Mouse (Mus musculus): ENCODE data around the gene Slpi. TPM values are rescaled to one million over a fixed set of nuclear protein-coding genes. Genes with fewer than 3 reads are reported as not detected.
A peak's percentile ranks its signal among the peaks of the same experiment; 100 is the strongest.

The Slpi gene
- polyA plus RNA-seq, 1 experiment from 2014 or later: not detected

DNA sequence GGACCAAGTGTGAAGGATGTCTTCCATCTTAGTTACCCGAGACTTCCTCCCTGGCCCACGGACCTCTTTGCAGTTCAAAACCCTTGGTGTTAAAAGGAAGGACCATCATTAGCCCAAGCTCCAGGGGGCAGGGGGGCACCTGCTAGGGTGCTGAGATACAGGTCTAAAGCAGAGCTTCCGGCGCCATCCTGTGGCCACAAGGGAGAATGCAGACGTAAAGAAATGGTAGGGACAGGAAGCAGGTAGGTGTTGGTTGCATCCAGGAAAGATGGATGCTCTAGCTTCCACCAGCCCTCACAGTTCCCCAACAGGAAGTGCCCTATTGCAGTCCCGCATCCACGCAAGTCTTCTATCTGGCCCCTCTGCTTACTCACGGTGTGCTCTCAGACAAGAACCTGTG, 1.9 kb downstream of the Slpi start:
- DNase-seq (ENCODE audit: low spot score): peak; percentile 48
- no peaks in the 10 kb centered on the region for H3K36me3 ChIP-seq

DNA sequence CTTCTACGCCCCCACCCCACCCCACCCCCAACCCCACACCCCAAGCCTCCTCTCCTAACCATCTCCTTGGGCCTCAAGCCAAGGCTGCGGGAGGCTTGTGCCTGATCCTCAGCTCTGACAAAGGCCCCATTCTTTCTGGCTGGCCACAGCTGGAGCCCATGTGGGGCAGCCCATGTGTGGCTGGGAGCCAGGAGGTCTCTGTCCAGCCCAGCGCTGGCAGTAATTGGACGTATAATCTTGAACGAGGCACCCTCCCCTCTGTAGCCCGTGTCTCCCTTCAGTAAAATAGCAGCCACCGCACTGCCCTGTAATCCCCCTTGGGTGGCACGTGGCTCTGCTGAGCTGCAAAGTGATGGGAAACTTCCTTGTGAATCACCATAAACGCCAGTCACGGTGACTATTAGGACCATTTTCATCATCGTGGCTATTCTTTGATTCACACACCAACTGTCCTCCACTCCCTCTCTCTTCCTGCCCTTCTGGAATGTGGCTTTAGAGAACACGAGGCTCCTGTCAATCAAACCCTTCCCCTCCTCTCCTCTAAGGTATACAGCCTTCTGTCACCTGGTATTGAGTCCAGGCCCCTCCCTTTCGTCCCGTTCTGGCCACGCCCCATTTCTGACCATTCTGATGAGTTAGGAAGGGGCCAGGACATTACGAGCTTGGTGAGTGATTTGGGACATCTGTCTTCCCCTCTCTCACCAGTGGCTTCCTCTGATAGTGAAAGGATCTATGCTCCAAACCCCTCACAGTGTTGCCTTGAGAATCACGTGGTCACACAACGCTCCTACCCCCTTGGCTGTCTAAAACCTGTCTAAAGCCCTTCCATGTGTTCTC, 2.8 kb downstream of the Slpi start:
- no peaks in the 10 kb centered on the region for H3K36me3 ChIP-seq
- WGBS: 12% methylated on average over 18 of the region's 18 CpGs
- H3K4me3 ChIP-seq: peak overlapping the region; percentile 21; the same call in 1 of the 2 replicates
- peak; percentile 72 for DNase-seq (ENCODE audit: low spot score)
- H3K27ac ChIP-seq: peak overlapping the region; percentile 80
- H3K27me3 ChIP-seq (ENCODE audit: insufficient read depth, poor library complexity, severe bottlenecking): peaks cover 53% of the 10 kb centered on the region
- H3K4me1 ChIP-seq (replicated peaks): peaks cover 28% of the 10 kb centered on the region
- no peaks in the 10 kb centered on the region for H3K9me3 ChIP-seq

More for the DNA sequence above, 1.9 kb downstream of the Slpi start:
- 11% methylated on average over 8 of the region's 8 CpGs for WGBS
- H3K4me1 ChIP-seq (replicated peaks): peaks cover 28% of the 10 kb centered on the region
- H3K27me3 ChIP-seq (ENCODE audit: insufficient read depth, poor library complexity, severe bottlenecking): peaks cover 60% of the 10 kb centered on the region
- H3K9me3 ChIP-seq: no peaks in the 10 kb centered on the region
- H3K4me3 ChIP-seq: no peak overlapping the region
- H3K27ac ChIP-seq: no peak overlapping the region

DNA sequence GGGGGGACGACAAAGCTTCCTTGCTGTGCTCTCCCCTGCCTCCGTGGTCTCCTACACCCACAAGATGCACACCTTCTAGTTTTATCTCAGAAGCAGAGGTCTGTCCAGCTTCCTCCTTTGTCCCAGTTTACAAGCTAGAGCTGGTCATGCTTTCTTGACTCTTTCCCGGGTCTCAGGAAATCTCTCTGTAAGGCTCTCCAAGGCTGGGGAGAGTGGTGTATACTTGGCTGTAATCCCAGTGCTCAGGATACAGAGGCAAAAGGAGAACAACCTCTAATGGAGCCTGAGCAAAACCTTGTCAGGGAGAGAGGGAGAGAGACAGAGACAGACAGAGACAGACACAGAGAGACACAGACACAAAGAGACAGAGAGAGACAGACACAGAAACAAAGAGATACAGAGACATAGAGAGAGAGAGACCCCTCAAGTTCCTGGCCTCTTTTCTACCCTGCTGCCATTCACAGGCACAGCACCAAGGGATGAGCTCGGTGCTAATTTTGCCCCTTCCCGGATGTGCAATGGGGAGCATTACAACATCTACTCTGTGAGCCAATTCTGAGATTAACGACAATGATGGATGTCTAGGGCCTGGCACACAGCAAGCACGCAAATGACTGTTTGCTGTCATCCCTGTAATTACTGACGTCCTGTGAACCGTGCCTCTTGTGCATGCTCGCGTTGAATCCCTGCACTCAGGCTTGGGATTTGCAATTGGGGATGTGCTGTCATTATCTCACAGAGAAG, 5.1 kb downstream of the Slpi start:
- H3K9me3 ChIP-seq: no peaks in the 10 kb centered on the region

DNA sequence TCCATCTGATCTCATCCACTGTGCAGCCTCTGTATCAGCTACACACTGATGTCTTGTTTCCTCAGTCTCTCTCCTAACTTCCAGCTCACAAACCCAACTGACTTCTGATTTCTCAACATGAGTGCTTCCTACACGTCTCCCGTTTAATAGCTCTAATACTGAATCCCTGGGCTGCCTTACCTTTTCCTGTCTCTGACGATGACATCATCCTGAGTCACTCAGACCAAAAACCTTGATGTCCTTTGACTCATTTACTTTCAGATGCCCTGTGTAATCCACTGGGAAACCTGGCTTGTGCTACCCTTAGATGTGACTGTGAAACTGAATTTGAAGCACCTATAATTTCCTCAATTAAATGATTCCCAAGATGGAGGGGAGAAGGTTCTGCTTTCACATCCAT, 5.9 kb downstream of the Slpi start:
- WGBS: 91% methylated on average over 3 of the region's 3 CpGs
- no peaks in the 10 kb centered on the region for H3K9me3 ChIP-seq
- peaks cover 23% of the 10 kb centered on the region for H3K27me3 ChIP-seq (ENCODE audit: insufficient read depth, poor library complexity, severe bottlenecking)
- no peak overlapping the region for H3K27ac ChIP-seq
- H3K4me3 ChIP-seq: no peak overlapping the region
- no peaks in the 10 kb centered on the region for H3K36me3 ChIP-seq
- peaks cover 16% of the 10 kb centered on the region for H3K4me1 ChIP-seq (replicated peaks)
- DNase-seq (ENCODE audit: low spot score): no peak

More for the DNA sequence above, 5.1 kb downstream of the Slpi start:
- WGBS: 81% methylated on average over 11 of the region's 11 CpGs
- peaks cover 31% of the 10 kb centered on the region for H3K27me3 ChIP-seq (ENCODE audit: insufficient read depth, poor library complexity, severe bottlenecking)
- DNase-seq (ENCODE audit: low spot score): no peak
- H3K4me3 ChIP-seq: no peak overlapping the region
- H3K36me3 ChIP-seq: no peaks in the 10 kb centered on the region
- peaks cover 18% of the 10 kb centered on the region for H3K4me1 ChIP-seq (replicated peaks)
- H3K27ac ChIP-seq: no peak overlapping the region

DNA sequence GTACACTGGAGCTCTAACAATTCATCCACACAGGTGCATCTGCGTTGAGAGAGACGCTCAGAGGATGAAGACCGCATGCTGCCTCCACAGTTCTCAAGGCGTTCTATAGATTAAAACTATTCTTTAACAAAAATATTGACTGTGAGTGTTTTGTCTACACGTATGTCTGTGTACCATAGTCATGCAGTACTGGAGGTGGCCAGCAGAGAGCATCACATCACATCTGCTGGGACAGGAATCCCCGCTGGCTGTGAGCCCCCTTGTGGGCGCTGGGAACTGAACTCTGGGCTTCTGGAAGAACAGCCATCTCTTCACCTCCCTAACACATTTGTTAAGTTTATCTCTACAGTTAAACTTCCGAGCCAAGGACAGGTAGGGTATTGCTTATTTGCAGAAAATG, 7.2 kb downstream of the Slpi start:
- peaks cover 12% of the 10 kb centered on the region for H3K4me1 ChIP-seq (replicated peaks)
- no peak for DNase-seq (ENCODE audit: low spot score)
- peaks cover 10% of the 10 kb centered on the region for H3K27me3 ChIP-seq (ENCODE audit: insufficient read depth, poor library complexity, severe bottlenecking)
- no peaks in the 10 kb centered on the region for H3K36me3 ChIP-seq
- 73% methylated on average over 8 of the region's 8 CpGs for WGBS
- H3K27ac ChIP-seq: no peak overlapping the region
- H3K4me3 ChIP-seq: no peak overlapping the region
- H3K9me3 ChIP-seq: no peaks in the 10 kb centered on the region

DNA sequence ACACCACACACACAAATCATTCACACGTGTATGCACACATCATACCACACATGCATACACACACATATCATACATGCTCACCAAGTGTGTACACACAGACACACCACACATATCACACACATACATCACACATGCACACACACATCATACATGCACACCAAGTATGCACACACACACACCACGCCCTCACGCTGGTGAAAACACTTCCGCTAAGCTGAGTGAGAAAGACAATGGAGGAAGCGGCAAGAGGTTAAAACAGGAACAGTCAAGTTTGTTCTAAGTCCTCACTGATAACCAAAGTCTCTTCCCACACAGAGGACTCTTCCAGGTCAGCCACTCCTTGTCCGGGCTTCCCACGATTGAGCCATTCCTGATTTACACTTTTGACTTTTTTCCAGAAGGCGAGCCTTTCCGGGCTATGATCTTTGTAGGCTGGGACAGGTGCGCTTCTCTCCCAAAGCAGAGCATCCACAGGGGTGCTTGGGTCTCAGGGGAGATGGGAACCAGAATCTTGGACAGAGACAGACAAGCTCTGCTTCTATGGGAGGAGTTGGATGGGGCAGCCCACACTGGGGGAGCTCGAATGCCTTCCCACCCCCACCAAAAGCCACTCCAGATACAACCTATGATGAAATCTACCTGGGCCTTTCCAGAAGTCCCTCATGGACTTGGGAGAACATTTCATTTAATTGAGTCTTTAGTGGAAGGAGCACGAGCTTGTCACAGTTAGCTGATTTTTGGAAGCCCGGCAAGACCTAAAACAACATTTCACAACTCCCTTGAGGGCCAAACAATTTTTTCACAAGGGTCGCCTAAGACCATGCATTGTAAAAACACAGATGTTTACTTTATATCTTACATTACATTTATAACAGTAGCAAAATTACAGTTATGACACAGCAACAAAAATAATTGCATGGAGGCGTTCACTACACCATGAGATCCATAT, 11.1 kb downstream of the Slpi start:
- WGBS: 91% methylated on average over 15 of the region's 15 CpGs
- H3K36me3 ChIP-seq: no peaks in the 10 kb centered on the region
- no peak for DNase-seq (ENCODE audit: low spot score)

DNA sequence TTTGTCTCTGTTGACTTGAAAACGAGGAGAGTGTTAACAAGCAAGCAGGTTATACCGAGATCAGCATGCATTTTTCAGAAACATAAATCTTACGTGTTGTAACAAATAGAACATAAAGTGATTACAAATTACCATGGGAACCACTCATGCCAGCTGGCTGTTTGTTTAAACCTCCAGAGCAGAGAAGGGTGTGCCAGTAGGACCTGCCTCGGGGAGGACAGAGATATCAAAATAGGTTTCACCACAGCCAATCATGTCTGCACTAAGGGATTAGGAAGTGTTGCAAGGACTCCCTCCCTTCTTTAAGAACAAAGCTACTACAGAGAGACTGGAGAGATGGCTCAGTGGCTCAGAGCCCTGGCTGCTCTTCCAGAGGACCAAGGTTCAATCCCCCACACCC, 15.7 kb downstream of the Slpi start:
- Histone ChIP-seq H3K9me3 (no peaks in the 10 kb centered on the region), H3K36me3 (no peaks in the 10 kb centered on the region), H3K27me3 (ENCODE audit: insufficient read depth, poor library complexity, severe bottlenecking) (no peaks in the 10 kb centered on the region), H3K27ac (no peak overlapping the region), H3K4me3 (no peak overlapping the region), H3K4me1 (replicated peaks) (no peaks in the 10 kb centered on the region)
- DNase-seq (ENCODE audit: low spot score): no peak
- WGBS: 75% methylated on average over 4 of the region's 4 CpGs

More for the DNA sequence above, 11.1 kb downstream of the Slpi start:
- H3K4me3 ChIP-seq: no peak overlapping the region
- H3K27me3 ChIP-seq (ENCODE audit: insufficient read depth, poor library complexity, severe bottlenecking): no peaks in the 10 kb centered on the region
- H3K4me1 ChIP-seq (replicated peaks): no peaks in the 10 kb centered on the region
- no peak overlapping the region for H3K27ac ChIP-seq
- H3K9me3 ChIP-seq: no peaks in the 10 kb centered on the region

DNA sequence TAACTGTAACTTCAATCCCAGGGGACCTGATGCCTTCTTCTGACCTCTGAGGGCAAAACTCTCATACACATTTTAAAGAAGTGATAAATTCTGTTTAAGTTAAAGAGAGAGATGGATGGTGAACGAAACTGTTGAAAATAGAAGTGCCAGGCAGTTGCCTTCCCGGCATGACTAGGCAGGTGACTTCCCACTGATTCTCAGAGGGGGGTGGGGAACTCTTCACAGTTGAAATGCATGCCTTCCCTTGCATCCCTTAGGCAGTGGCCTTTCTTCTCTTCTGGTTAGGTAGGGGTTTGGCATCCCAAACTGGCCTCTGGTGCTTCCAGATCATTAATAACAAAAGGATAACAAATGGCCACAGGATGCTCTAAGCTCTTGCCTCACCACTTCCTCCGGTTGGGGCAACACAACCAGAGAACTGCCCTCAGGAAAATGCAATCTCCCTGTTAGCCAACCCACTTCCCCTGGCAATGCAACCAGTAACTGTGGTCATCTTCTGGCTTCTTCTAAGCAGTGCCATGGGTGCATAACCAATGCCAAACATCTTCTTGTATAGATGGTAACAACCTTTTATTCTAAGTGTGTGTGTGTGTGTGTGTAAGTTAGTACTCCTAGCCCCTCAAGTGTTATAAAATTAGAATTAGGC, 16.4 kb downstream of the Slpi start:
- Histone ChIP-seq H3K27ac (no peak overlapping the region), H3K27me3 (ENCODE audit: insufficient read depth, poor library complexity, severe bottlenecking) (no peaks in the 10 kb centered on the region), H3K4me1 (replicated peaks) (no peaks in the 10 kb centered on the region), H3K9me3 (no peaks in the 10 kb centered on the region), H3K4me3 (no peak overlapping the region), H3K36me3 (no peaks in the 10 kb centered on the region)
- 30% methylated on average over 3 of the region's 3 CpGs for WGBS
- DNase-seq (ENCODE audit: low spot score): no peak

DNA sequence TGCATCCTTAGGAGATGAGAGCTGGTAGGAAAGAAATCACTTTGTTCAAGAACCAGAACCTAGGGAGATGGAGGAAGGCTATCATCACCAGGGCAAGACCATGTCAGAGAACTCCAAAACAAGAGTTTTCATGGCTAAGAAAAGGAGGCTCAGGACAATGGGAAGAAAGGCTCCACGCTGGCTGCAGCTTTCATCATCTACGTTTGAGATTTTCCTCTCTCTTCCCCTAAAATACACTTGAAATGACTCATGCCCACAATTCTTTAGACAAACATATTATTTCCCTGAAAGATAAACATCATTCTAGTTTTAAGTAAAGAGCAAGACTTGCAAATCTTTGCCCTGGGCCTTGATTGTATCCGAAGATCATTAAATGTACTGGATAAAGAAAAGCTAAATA, 17.5 kb downstream of the Slpi start:
- no peaks in the 10 kb centered on the region for H3K27me3 ChIP-seq (ENCODE audit: insufficient read depth, poor library complexity, severe bottlenecking)
- 90% methylated on average over 3 of the region's 3 CpGs for WGBS
- H3K4me3 ChIP-seq: no peak overlapping the region
- no peaks in the 10 kb centered on the region for H3K4me1 ChIP-seq (replicated peaks)
- H3K9me3 ChIP-seq: no peaks in the 10 kb centered on the region
- no peak overlapping the region for H3K27ac ChIP-seq
- no peak for DNase-seq (ENCODE audit: low spot score)
- H3K36me3 ChIP-seq: no peaks in the 10 kb centered on the region

DNA sequence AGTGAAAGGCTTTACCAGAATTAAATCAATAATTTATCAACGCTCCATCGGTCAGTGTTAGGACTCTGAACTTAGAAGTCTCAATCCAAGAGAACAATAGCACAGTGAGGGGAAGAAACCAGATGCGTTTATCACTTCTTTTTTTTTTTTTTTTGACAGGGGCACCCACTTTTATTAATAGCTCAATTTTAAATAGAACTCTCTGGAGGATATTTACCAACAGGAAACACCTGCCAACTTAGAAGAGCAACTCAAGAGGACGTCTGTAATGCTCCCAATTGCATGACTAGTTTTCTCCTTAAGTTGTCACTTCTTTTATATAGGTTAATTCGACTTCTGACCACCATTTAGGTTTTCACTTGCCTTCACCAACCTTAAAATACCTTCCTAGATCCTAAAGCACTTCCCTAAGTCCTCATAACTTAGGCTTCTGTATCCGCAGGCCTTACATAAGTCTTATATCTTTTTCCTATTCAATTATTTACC, 20.2 kb downstream of the Slpi start:
- no peaks in the 10 kb centered on the region for H3K27me3 ChIP-seq (ENCODE audit: insufficient read depth, poor library complexity, severe bottlenecking)
- no peak overlapping the region for H3K4me3 ChIP-seq
- no peak overlapping the region for H3K27ac ChIP-seq
- H3K4me1 ChIP-seq (replicated peaks): no peaks in the 10 kb centered on the region
- no peaks in the 10 kb centered on the region for H3K9me3 ChIP-seq
- no peak for DNase-seq (ENCODE audit: low spot score)
- 85% methylated on average over 6 of the region's 6 CpGs for WGBS
- no peaks in the 10 kb centered on the region for H3K36me3 ChIP-seq

DNA sequence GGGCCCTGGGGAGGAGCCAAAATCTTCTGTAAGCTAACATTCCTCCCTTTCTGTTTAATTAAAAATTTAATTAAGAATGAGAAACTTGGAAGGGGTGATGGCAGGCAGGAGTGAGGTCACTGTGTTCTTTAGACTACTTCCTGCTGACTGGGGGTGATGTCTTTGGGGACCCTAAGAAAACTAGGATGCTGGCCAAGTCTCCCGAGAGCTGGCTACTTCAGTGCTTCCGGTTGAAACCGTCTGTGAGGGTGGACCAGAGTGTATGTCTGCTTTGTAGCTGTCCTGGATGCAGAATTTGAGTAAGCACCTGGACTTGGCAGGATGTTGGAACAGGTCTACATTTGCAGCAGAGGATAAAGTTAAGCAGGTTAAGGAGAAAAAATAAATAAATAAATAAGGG, 21.9 kb downstream of the Slpi start:
- Histone ChIP-seq H3K27ac (no peak overlapping the region), H3K36me3 (no peaks in the 10 kb centered on the region), H3K4me1 (replicated peaks) (no peaks in the 10 kb centered on the region), H3K27me3 (ENCODE audit: insufficient read depth, poor library complexity, severe bottlenecking) (peaks cover 5% of the 10 kb centered on the region; the same call in 1 of the 2 replicates), H3K4me3 (no peak overlapping the region), H3K9me3 (no peaks in the 10 kb centered on the region)
- WGBS: 74% methylated on average over 3 of the region's 3 CpGs
- DNase-seq (ENCODE audit: low spot score): no peak

Data from hindbrain, embryonic 10.5 days (tissue).